Mouse (Mus musculus): Measurements from ENCODE around the gene Gm9887.
"Not testable (repeated sequence)": the region's sequence is repeated elsewhere in the genome, so short reads cannot be mapped to it uniquely, and the experiment has no call there.

GRCm38 (mm10) chr12:69377636-69378035 lies 5.4 kb upstream of the Gm9887 start:
- TF ChIP-seq MYOG (IDR thresholded peaks at IDR 0.05; ENCODE audit: control insufficient read depth, extremely low read depth, insufficient read length); MAX (IDR thresholded peaks at IDR 0.05); CEBPB (IDR thresholded peaks at IDR 0.05; ENCODE audit: low read depth); CTCF (IDR thresholded peaks at IDR 0.05; ENCODE audit: control insufficient read depth, insufficient read depth, insufficient read length); MYOD1 (IDR thresholded peaks at IDR 0.05; ENCODE audit: control insufficient read depth, insufficient read length, low read depth); FOSL1 (IDR thresholded peaks at IDR 0.05; ENCODE audit: insufficient read depth, low read length, poor library complexity, severe bottlenecking); USF1 (IDR thresholded peaks at IDR 0.05; ENCODE audit: low read depth): not testable (repeated sequence)
